Mouse (Mus musculus) liver, embryonic 11.5 days (tissue): Measurements from ENCODE around the gene Ccr10. TPM values are rescaled to one million over a fixed set of nuclear protein-coding genes. Genes with fewer than 3 reads are reported as not detected.

Experiments
- ATAC-seq: fragments of 200-750 bp; cut with Nextera tagmentation; replicated peaks from 2 replicates; pipeline ENCODE4 v1.8.0; 2017; ENCODE audit warnings: moderate number of reproducible peaks, mild to moderate bottlenecking, moderate TSS enrichment, moderate library complexity; ENCODE audit not compliant: low FRiP score
- DNase-seq: peaks from one replicate; pipeline ENCODE4 v3.0.0-alpha.2; 2017; ENCODE audit warnings: low spot score
- H3K27ac ChIP-seq: fragments of 300-500 bp; sonication (generic); 2 replicates; pipeline ENCODE4 v1.5.1; 2014; ENCODE audit warnings: mild to moderate bottlenecking, low read depth, low read length, control low read depth
- H3K27me3 ChIP-seq: fragments of 300-500 bp; sonication (generic); replicated peaks from 2 replicates; pipeline ENCODE4 v1.6.1; 2014; ENCODE audit warnings: low read length, mixed read lengths; ENCODE audit not compliant: control insufficient read depth, insufficient read depth
- H3K36me3 ChIP-seq: fragments of 300-500 bp; sonication (generic); 2 replicates; pipeline ENCODE4 v1.6.1; 2014; ENCODE audit warnings: mild to moderate bottlenecking, low read length, moderate library complexity, mixed read lengths; ENCODE audit not compliant: control insufficient read depth, insufficient read depth
- H3K4me1 ChIP-seq: fragments of 300-500 bp; sonication (generic); replicated peaks from 2 replicates; pipeline ENCODE4 v1.6.1; 2014; ENCODE audit warnings: low read length, mixed read lengths; ENCODE audit not compliant: control insufficient read depth, insufficient read depth
- H3K4me2 ChIP-seq: fragments of 300-500 bp; sonication (generic); 2 replicates; pipeline ENCODE4 v1.6.1; 2014; ENCODE audit warnings: mild to moderate bottlenecking, control low read depth, moderate library complexity
- H3K4me3 ChIP-seq: fragments of 300-500 bp; sonication (generic); 2 replicates; pipeline ENCODE4 v1.5.1; 2014; ENCODE audit warnings: low read depth, low read length, control low read depth
- H3K9ac ChIP-seq: fragments of 300-500 bp; sonication (generic); 2 replicates; pipeline ENCODE4 v1.6.1; 2014; ENCODE audit warnings: low read depth, low read length, control low read depth
- H3K9me3 ChIP-seq: fragments of 300-500 bp; sonication (generic); 2 replicates; pipeline ENCODE4 v1.6.1; 2016; ENCODE audit warnings: low read length, inconsistent platforms, mixed read lengths; ENCODE audit not compliant: control insufficient read depth
- WGBS: fragments of 180-500 bp; shearing (Covaris S2); extraction: QIAGEN DNeasy Blood & Tissue Kit; methylation state at CpG from one replicate; pipeline ENCODE4 v1.1.7; 2014; 5-methylcytosine and 5-hydroxymethylcytosine counted together
- polyA plus RNA-seq: library from polyadenylated mRNA; unstranded; fragments of >200 nt; fragmentation: Nextera tagmentation; extraction: Ambion mirVana; gene quantifications from 2 replicates; pipeline ENCODE4 v1.2.1, GENCODE M21; 2014

Gene Ccr10
- polyA plus RNA-seq, 1 experiment from 2014 or later: 0.10 TPM

GRCm38 (mm10) chr11:101155728-101156371, 19.4 kb downstream of the Ccr10 start, which contains the start of gene Tubg2:
Gene Tubg2 (plus strand): TSS chr11:101155907.
- no peaks in the 10 kb centered on the region for H3K9me3 ChIP-seq
- peak within 1 kb of the TSS; percentile 38 for H3K9ac ChIP-seq
- ATAC-seq (no peak), DNase-seq (peak; percentile 47)
- H3K27me3 ChIP-seq: peaks cover 41% of the 10 kb centered on the region
- no peaks in the 10 kb centered on the region for H3K4me1 ChIP-seq
- H3K4me3 ChIP-seq: peak within 1 kb of the TSS; percentile 33
- H3K36me3 ChIP-seq: no peaks in the 10 kb centered on the region
- H3K4me2 ChIP-seq: peak within 1 kb of the TSS; percentile 65
- 6% methylated on average over 36 of the region's 36 CpGs for WGBS
- no peak within 1 kb of the TSS for H3K27ac ChIP-seq

DNA sequence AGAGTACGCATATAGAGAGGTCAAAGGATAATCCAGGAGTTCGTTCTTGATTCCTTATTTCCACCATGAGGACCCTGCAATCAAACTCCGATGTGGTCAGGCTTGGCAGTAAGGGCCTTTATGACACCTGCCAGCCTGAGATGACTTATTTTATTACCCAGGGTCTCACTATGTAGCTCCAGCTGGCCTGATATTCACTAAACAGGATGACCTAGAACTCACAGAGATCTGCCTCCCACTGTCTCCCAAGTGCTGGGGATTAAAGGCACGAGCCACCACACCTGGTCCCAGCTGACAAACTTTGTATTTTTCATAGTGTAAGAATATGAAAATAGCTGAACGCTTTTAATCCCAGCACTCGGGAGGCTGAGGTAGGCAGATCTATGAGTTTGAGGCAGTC, 20.1 kb downstream of the Ccr10 start:
- no peaks in the 10 kb centered on the region for H3K36me3 ChIP-seq
- ATAC-seq (no peak), DNase-seq (no peak)
- H3K4me3 ChIP-seq: no peak overlapping the region
- 60% methylated on average over 6 of the region's 6 CpGs for WGBS
- no peak overlapping the region for H3K27ac ChIP-seq
- no peak overlapping the region for H3K9ac ChIP-seq
- H3K4me1 ChIP-seq: no peaks in the 10 kb centered on the region
- H3K4me2 ChIP-seq: no peak overlapping the region; the same call in 1 of the 2 replicates
- peaks cover 41% of the 10 kb centered on the region for H3K27me3 ChIP-seq
- H3K9me3 ChIP-seq: no peaks in the 10 kb centered on the region

DNA sequence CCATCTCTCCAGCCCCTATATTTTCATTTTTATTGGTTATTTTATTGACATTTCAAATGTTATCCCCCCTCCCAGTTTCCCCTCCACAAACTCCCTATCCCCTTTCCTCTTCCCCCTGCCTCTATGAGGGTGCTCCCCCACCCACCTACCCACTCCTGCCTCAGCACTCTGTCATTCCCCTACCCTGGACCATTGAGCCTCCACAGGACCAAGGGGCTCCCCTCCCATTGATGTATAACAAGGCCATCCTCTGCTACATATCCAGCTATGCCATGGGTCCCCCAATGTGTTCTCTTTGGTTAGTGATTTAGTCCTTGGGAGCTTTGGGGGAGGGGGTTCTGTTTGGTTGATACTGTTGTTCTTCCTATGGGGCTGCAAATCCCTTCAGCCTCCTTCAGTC, 20.6 kb downstream of the Ccr10 start:
- Histone ChIP-seq H3K9ac (no peak overlapping the region), H3K9me3 (no peaks in the 10 kb centered on the region), H3K27me3 (peaks cover 40% of the 10 kb centered on the region), H3K4me2 (no peak overlapping the region), H3K27ac (no peak overlapping the region), H3K36me3 (no peaks in the 10 kb centered on the region), H3K4me1 (no peaks in the 10 kb centered on the region), H3K4me3 (no peak overlapping the region)
- DNase-seq (no peak), ATAC-seq (no peak)

DNA sequence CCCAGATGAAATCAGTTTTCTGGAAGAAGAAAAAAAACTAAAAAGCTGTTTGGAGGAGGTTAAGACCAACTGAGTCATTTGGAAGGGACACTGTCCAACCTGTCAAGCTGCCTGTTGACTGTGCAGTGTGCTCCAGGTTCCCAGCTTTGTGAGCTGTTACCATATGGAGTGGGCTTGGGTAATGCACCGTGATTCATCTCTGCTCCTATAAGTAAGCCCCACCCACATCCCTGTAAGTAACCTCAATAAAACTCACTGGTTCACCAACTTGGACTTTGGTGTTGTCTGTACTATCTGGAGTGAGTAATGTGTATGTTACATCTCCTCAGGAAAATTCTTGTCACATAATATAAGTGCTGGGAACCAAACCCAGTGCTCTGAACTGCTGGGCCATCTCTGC, 22.4 kb downstream of the Ccr10 start:
- no peaks in the 10 kb centered on the region for H3K36me3 ChIP-seq
- ATAC-seq (no peak), DNase-seq (no peak)
- 58% methylated on average over 1 of the region's 1 CpGs for WGBS
- no peak overlapping the region for H3K4me2 ChIP-seq
- no peaks in the 10 kb centered on the region for H3K4me1 ChIP-seq
- H3K27me3 ChIP-seq: peaks cover 26% of the 10 kb centered on the region
- H3K4me3 ChIP-seq: no peak overlapping the region
- no peaks in the 10 kb centered on the region for H3K9me3 ChIP-seq
- H3K9ac ChIP-seq: no peak overlapping the region
- no peak overlapping the region for H3K27ac ChIP-seq

GRCm38 (mm10) chr11:101151063-101151462, 24.2 kb downstream of the Ccr10 start:
- Histone ChIP-seq H3K27ac (no peak overlapping the region), H3K9me3 (no peaks in the 10 kb centered on the region), H3K27me3 (peaks cover 13% of the 10 kb centered on the region), H3K4me2 (no peak overlapping the region), H3K4me3 (no peak overlapping the region), H3K36me3 (no peaks in the 10 kb centered on the region), H3K4me1 (no peaks in the 10 kb centered on the region), H3K9ac (no peak overlapping the region)
- ATAC-seq: no peak
- no peak for DNase-seq
- WGBS: 35% methylated on average over 2 of the region's 2 CpGs

GRCm38 (mm10) chr11:101149178-101150105, 25.8 kb downstream of the Ccr10 start:
- Histone ChIP-seq H3K9ac (no peak overlapping the region), H3K4me1 (no peaks in the 10 kb centered on the region), H3K36me3 (no peaks in the 10 kb centered on the region), H3K27me3 (no peaks in the 10 kb centered on the region), H3K4me2 (no peak overlapping the region), H3K9me3 (no peaks in the 10 kb centered on the region), H3K4me3 (no peak overlapping the region), H3K27ac (peak overlapping the region; percentile 32; the same call in 1 of the 2 replicates)
- DNase-seq (no peak), ATAC-seq (no peak)
- WGBS: 56% methylated on average over 9 of the region's 9 CpGs

GRCm38 (mm10) chr11:101148751-101149150, 26.5 kb downstream of the Ccr10 start:
- ATAC-seq (no peak), DNase-seq (no peak)
- WGBS: 72% methylated on average over 10 of the region's 10 CpGs
- Histone ChIP-seq H3K36me3 (no peaks in the 10 kb centered on the region), H3K27me3 (0 out of 2 replicates have a peak, but pooled peaks cover under 1% of the 10 kb centered on the region), H3K4me1 (no peaks in the 10 kb centered on the region), H3K9me3 (no peaks in the 10 kb centered on the region), H3K4me2 (no peak overlapping the region), H3K27ac (no peak overlapping the region), H3K4me3 (no peak overlapping the region), H3K9ac (no peak overlapping the region)

GRCm38 (mm10) chr11:101146377-101146776, 28.9 kb downstream of the Ccr10 start:
- H3K4me1 ChIP-seq: 0 out of 2 replicates have a peak, but pooled peaks cover 2% of the 10 kb centered on the region
- peaks cover 13% of the 10 kb centered on the region for H3K27me3 ChIP-seq
- DNase-seq (no peak), ATAC-seq (no peak)
- H3K27ac ChIP-seq: no peak overlapping the region
- no peaks in the 10 kb centered on the region for H3K36me3 ChIP-seq
- no peak overlapping the region for H3K9ac ChIP-seq
- no peaks in the 10 kb centered on the region for H3K9me3 ChIP-seq
- no peak overlapping the region for H3K4me2 ChIP-seq
- 40% methylated on average over 10 of the region's 10 CpGs for WGBS
- no peak overlapping the region for H3K4me3 ChIP-seq
